Mouse (Mus musculus): ENCODE results near the gene Ubtf.

Gene Ubtf

GRCm38 (mm10) chr11:102348101-102348585 lies 28.6 kb upstream of the Ubtf start:
- in situ Hi-C loops (cut with MboI; ENCODE audit: unreplicated experiment in 2 of 2): no loop called here

GRCm38 (mm10) chr11:102347683-102348082 lies 28.1 kb upstream of the Ubtf start:
- in situ Hi-C loops (cut with MboI; ENCODE audit: unreplicated experiment in 2 of 2): no loop called here

DNA sequence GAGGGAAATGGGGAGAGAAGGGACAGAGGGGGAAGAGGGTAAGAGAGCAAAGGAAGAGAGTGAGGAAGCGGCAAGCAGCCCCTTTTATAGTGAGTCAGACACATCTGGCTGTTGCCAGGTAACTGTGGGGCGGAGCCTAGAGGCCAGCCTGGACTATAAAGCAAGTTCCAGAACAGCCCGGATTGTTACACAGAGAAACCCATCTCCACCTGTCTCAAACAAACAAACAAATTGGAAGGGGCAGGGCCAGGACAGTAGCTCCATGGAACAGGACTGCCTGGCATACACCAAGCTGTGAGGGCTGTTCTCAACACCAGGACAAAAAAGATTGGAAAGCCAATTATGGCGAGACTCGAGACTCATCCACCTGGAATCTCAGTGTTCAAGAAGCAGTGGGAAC lies 27.4 kb upstream of the Ubtf start:
- in situ Hi-C loops (cut with MboI; ENCODE audit: unreplicated experiment in 2 of 2): no loop called here

DNA sequence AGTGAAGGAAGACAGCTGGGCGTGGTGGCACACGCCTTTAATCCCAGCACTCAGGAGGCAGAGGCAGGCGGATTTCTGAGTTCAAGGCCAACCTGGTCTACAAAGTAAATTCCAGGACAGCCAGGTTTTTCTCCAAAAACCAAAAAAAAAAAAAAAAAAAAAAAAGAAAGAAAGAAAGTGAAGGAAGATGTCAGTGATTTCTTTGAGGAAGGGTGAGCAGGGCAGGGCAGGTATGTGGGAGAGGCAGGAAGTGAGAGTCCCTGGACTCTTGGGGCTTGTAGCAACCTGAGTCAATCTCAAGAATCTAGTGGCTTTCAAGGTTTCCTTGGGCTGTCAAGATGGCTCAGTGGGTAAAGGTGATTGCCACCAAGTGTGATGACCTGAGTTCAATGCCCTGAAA lies 24.9 kb upstream of the Ubtf start:
- in situ Hi-C loops (cut with MboI; ENCODE audit: unreplicated experiment in 2 of 2): no loop called here

GRCm38 (mm10) chr11:102342742-102343141 lies 23.2 kb upstream of the Ubtf start:
- in situ Hi-C loops (cut with MboI; ENCODE audit: unreplicated experiment in 2 of 2): no loop called here

- in situ Hi-C loops (cut with MboI; ENCODE audit: unreplicated experiment in 2 of 2): no loop called here
These were observed 21.6 kb upstream of the Ubtf start for GRCm38 (mm10) chr11:102341101-102341500.

- in situ Hi-C loops (cut with MboI; ENCODE audit: unreplicated experiment in 2 of 2): loop anchor here in 1 of 2 experiments (5.0 kb wide), 1 partner anchor 43 kb away; no protein-coding TSS in a partner anchor
These were observed 20.1 kb upstream of the Ubtf start for GRCm38 (mm10) chr11:102339624-102340023.

- in situ Hi-C loops (cut with MboI; ENCODE audit: unreplicated experiment in 2 of 2): loop anchor here in 1 of 2 experiments (5.0 kb wide), 1 partner anchor 43 kb away; no protein-coding TSS in a partner anchor
These were observed 19.7 kb upstream of the Ubtf start for GRCm38 (mm10) chr11:102339195-102339594.

DNA sequence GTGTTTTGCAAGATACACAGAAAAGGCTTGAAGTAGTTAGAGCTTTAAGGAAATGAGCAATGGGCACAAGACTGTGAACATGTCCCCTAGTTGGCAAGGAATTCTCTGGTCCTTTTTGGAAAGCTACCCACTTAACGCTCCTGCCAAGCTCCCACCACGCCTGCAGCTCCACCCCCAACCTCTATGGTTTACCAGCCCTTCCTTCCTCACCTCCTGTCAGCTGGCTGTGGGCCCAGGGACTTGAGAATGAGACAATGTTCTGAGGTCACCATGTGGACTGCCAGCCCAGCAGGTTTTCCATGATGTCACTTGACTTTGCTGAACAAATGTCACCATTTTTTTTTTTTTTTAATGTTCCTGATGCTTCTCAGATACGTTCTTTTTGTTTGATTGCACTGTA lies 19.0 kb upstream of the Ubtf start:
- in situ Hi-C loops (cut with MboI; ENCODE audit: unreplicated experiment in 2 of 2): loop anchor here in 1 of 2 experiments (5.0 kb wide), 1 partner anchor 44 kb away; no protein-coding TSS in a partner anchor

- in situ Hi-C loops (cut with MboI; ENCODE audit: unreplicated experiment in 2 of 2): loop anchor here in 1 of 2 experiments (5.0 kb wide), 1 partner anchor 44 kb away; no protein-coding TSS in a partner anchor
These were observed 18.4 kb upstream of the Ubtf start for GRCm38 (mm10) chr11:102337921-102338320.

DNA sequence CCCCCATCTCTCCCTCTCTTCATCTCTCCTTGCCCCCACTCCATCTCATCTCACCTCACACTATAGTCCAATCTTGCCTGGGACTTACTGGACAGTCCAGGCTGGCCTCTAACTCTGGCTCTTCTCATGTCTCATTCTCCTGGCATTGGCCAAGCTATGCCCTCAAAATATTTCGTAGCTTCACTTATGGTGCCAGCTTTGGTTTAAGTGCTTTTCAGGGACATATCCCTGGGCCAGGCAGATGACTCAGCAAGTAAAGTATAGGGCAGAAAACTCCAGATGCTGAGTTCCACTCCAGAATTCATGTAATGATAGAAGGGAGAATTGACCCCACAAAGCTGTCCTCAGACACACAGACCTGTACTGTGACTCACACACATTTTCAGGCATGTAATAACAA lies 16.6 kb upstream of the Ubtf start:
- in situ Hi-C loops (cut with MboI; ENCODE audit: unreplicated experiment in 2 of 2): loop anchor here in 1 of 2 experiments (5.0 kb wide), 1 partner anchor 46 kb away; no protein-coding TSS in a partner anchor

DNA sequence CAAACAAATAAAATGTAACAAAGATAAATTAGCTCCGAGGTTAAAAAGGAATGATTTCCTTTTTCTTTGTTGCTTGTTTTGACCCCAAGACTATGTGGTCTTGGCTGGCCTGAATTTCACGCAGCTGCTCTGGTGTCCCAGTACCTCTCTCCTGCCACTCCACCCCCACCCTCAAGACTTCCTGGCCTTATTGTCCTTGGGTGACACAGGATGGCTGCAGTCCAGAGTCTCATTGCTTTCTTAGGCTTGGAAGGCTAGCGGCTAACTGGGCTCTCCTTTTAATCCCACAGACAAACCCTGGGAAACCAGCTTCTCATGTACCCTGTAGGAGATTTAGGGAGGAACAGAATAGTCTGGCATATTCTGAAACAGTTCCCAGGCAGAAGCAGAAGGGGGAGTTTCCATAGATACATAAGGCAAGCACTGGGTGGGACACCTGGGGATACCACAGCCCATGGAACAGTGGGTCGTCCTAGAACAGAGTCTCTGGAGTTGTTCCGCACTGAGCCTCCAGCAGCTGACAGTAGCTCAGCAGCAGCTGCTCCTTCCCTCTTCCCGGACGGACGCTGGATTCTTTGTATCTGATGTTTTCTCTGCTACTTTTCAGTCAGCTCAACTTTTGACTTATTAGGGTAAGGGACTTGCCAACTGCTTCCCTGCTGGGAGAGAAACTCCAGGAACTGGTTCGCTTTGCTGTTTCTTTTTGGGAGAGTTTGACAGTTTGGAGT lies 15.6 kb upstream of the Ubtf start:
- in situ Hi-C loops (cut with MboI; ENCODE audit: unreplicated experiment in 2 of 2): loop anchor here in 1 of 2 experiments (5.0 kb wide), 1 partner anchor 47 kb away; no protein-coding TSS in a partner anchor

- in situ Hi-C loops (cut with MboI; ENCODE audit: unreplicated experiment in 2 of 2): no loop called here
These were observed 14.5 kb upstream of the Ubtf start for GRCm38 (mm10) chr11:102334010-102334409.

DNA sequence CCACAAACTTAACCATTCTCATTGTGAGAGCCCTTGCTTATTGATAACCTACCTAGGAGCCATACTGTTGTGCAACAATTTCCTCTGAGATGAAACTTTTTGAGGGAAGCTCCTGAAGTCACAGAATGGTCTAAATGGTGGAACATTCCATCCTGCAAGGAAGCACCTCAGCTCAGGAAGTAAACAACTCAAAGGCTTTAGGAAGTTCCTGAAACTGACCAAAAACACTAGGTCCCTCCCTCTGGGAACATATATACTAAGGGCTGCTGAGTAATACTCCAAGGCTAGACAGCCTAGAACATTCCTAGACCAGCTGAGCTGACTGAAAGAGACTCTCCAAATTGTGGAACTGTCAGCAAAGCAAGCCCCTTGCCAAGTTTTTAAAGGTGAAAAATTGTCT lies 13.5 kb upstream of the Ubtf start:
- in situ Hi-C loops (cut with MboI; ENCODE audit: unreplicated experiment in 2 of 2): no loop called here

DNA sequence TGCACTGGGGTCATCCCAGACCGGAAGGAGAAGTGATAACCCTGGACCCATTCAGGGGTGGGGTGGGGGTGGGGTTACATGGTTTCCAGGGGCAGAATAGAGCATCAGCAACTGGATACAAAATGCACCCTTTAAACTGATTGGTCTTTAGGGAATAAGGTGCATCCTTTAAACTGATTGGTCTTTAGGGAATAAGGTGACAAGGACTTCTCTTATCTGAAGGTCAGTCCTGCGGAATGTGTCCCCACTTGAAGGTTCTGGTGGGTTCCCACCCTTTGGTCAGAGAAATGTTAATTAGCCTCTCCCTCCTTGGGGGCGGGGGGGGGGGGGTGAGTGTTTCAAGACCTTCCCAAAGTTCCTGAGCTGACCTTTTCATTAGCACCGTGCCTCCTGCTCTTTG lies 12.3 kb upstream of the Ubtf start:
- in situ Hi-C loops (cut with MboI; ENCODE audit: unreplicated experiment in 2 of 2): no loop called here

GRCm38 (mm10) chr11:102330039-102330438 lies 10.5 kb upstream of the Ubtf start:
- in situ Hi-C loops (cut with MboI; ENCODE audit: unreplicated experiment in 2 of 2): no loop called here

DNA sequence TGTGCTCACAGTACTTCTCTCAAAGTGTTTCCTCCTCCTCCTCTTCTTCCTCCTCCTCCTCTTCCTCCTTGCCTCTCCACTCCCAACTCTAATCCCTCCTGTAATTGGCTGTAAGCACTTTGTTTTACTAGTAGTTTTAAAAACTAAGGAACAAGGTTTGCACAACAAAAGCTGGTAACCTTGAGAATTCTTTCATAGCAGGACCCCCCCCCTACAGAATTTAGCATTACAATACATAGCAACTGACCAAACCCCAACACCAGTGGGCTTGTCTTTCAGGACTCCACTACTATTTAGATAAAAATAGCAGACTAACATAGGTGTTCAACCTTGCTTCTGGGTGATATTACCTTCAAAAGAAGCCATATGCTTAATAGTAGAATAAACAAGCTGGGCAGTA lies 10.0 kb upstream of the Ubtf start:
- in situ Hi-C loops (cut with MboI; ENCODE audit: unreplicated experiment in 2 of 2): loop anchor here in 1 of 2 experiments (5.0 kb wide), 1 partner anchor 38 kb away; the partner anchor contains the start of gene Slc4a1

GRCm38 (mm10) chr11:102327839-102328238 lies 8.3 kb upstream of the Ubtf start:
- in situ Hi-C loops (cut with MboI; ENCODE audit: unreplicated experiment in 2 of 2): loop anchor here in 1 of 2 experiments (5.0 kb wide), 1 partner anchor 39 kb away; the partner anchor contains the start of gene Slc4a1

DNA sequence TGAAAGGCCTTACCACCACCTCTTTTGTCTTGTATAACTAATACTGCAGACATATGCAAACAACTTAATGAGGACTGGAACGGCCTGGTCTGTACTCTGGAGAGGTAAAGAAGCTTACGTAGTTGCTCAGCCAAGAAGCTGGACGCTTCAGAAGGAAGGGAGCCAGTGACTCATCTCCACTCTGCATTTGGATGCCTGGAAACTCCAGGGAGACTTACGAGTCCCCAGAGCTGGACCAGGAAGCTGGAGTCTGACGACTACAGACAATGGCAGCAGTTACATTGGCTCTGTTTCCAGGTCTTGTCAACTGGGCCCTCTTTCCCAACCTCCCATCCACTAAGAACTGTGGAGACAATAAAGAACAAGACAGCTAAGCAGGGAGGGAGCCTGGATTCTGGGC lies 7.7 kb upstream of the Ubtf start:
- in situ Hi-C loops (cut with MboI; ENCODE audit: unreplicated experiment in 2 of 2): loop anchor here in 1 of 2 experiments (5.0 kb wide), 1 partner anchor 40 kb away; the partner anchor contains the start of gene Slc4a1

DNA sequence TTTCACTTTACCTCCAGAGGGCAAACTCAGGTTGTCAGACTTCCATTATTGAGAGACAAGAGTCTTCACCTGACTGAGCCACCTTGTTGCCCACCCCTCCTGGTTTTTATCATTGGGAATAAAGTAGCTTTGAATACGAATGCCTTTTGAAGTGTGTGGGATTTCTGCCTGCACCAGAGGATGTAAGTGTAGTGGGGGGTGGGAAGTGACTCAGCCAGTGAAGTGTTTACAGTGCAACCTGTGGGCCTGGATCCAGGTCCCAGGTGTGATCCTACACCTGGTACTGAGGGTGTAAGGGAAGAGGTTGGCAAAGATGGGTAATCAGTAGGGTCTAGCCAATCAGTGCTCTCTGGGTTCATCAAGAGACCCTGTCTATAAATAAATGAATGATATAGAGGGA lies 4.0 kb upstream of the Ubtf start:
- in situ Hi-C loops (cut with MboI; ENCODE audit: unreplicated experiment in 2 of 2): no loop called here

DNA sequence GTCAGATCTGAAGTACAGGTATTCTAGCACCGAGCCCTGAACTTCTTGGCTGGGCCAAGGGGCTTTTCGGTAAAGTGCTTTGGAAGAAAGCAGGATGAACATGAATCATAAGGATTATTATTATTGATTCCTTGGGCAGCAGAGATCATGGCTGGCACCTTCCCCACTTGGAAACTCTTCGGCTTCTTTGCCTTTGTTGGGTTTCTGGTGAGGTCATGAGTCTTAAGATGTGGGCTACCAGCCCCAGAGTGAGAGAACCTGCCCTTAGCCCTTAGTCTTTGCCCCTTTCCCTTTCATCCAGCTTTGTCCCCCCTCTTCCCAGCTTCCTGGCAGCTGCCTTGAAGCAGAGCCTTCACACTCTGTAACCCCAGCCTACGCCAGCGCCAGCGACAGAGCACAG lies 2.4 kb upstream of the Ubtf start:
- in situ Hi-C loops (cut with MboI; ENCODE audit: unreplicated experiment in 2 of 2): no loop called here

DNA sequence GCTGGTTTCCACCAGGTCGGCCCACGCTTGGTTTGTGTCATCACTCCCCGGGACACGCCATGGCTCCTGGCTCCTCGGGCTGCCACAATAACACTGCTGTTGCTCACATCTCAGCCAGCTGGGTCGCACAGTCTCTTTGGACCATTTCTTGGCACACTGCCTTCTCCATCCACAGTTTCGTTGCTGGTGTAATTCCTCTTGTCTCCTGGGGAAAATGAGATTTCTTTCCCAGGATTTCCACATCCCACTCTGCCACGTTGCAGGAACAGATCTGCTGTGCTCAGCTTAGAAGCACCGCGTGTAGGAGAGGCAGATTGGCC lies 1.1 kb upstream of the Ubtf start:
- in situ Hi-C loops (cut with MboI; ENCODE audit: unreplicated experiment in 2 of 2): no loop called here
